Mouse (Mus musculus) monocyte, adult 5-6 weeks (primary cell): ENCODE data around the gene Pmp22. TPM values are rescaled to one million over a fixed set of nuclear protein-coding genes. Genes with fewer than 3 reads are reported as not detected.

Experiments
- ATAC-seq: fragments of 153-309, 156-312 bp; replicated peaks from 2 replicates; pipeline ENCODE4 v1.8.0; 2017; ENCODE audit warnings: mild to moderate bottlenecking; ENCODE audit not compliant: low TSS enrichment, insufficient number of reproducible peaks, severe bottlenecking, poor library complexity, low FRiP score
- total RNA-seq: library from RNA; stranded (forward); fragments of 200-1000, 200-491, 200-594 nt; gene quantifications from 3 replicates; pipeline ENCODE4 v1.2.3, GENCODE M21; 2017

Pmp22 gene
- total RNA-seq: not detected in 3 replicates

- no peak for ATAC-seq
Measured at GRCm38 (mm10) chr11:63128784-63129183, at the start of gene Pmp22. Gene Pmp22 (plus strand): TSS chr11:63128982.

- no peak for ATAC-seq
Measured at GRCm38 (mm10) chr11:63084536-63084935, 44.2 kb upstream of the Pmp22 start.

- ATAC-seq: no peak
Measured at GRCm38 (mm10) chr11:63088672-63089071, 40.1 kb upstream of the Pmp22 start.

GRCm38 (mm10) chr11:63090210-63090609, 38.6 kb upstream of the Pmp22 start:
- ATAC-seq: no peak

GRCm38 (mm10) chr11:63090986-63091385, 37.8 kb upstream of the Pmp22 start:
- ATAC-seq: no peak

- ATAC-seq: no peak
Measured at GRCm38 (mm10) chr11:63092271-63092670, 36.5 kb upstream of the Pmp22 start.

- ATAC-seq: no peak
Measured at GRCm38 (mm10) chr11:63093601-63094000, 35.2 kb upstream of the Pmp22 start.

GRCm38 (mm10) chr11:63094496-63094895, 34.3 kb upstream of the Pmp22 start:
- ATAC-seq: no peak

- ATAC-seq: no peak
Measured at GRCm38 (mm10) chr11:63098016-63098415, 30.8 kb upstream of the Pmp22 start.

- no peak for ATAC-seq
Measured at GRCm38 (mm10) chr11:63099390-63099789, 29.4 kb upstream of the Pmp22 start.

- ATAC-seq: no peak
Measured at GRCm38 (mm10) chr11:63103256-63103655, 25.5 kb upstream of the Pmp22 start.

- ATAC-seq: no peak
Measured at GRCm38 (mm10) chr11:63104026-63104425, 24.8 kb upstream of the Pmp22 start.

- ATAC-seq: no peak
Measured at GRCm38 (mm10) chr11:63109230-63109775, 19.5 kb upstream of the Pmp22 start.

- no peak for ATAC-seq
Measured at GRCm38 (mm10) chr11:63110329-63110728, 18.5 kb upstream of the Pmp22 start.

- ATAC-seq: no peak
Measured at GRCm38 (mm10) chr11:63114807-63115641, 13.8 kb upstream of the Pmp22 start.

- no peak for ATAC-seq
Measured at GRCm38 (mm10) chr11:63116652-63117051, 12.1 kb upstream of the Pmp22 start.

- ATAC-seq: no peak
Measured at GRCm38 (mm10) chr11:63117266-63117665, 11.5 kb upstream of the Pmp22 start.

GRCm38 (mm10) chr11:63119791-63120190, 9.0 kb upstream of the Pmp22 start:
- no peak for ATAC-seq

GRCm38 (mm10) chr11:63122249-63122648, 6.5 kb upstream of the Pmp22 start:
- no peak for ATAC-seq

- no peak for ATAC-seq
Measured at GRCm38 (mm10) chr11:63122776-63123350, 5.9 kb upstream of the Pmp22 start.
